Mouse (Mus musculus) olfactory bulb, adult 2 months (tissue): ENCODE measurements around the gene Phkg2.

Source experiments
- CTCF ChIP-seq: fragments of 200-500 bp; IDR thresholded peaks from 2 replicates; pipeline ENCODE4 v1.5.1; 2012; ENCODE audit warnings: low read depth, mild to moderate bottlenecking, low read length, moderate library complexity; ENCODE audit not compliant: insufficient read depth
- POLR2A ChIP-seq: fragments of 200-500 bp; IDR thresholded peaks from 2 replicates; pipeline ENCODE4 v1.6.1; 2012; ENCODE audit warnings: mild to moderate bottlenecking, low read depth, low read length, moderate library complexity; ENCODE audit not compliant: insufficient read depth

DNA sequence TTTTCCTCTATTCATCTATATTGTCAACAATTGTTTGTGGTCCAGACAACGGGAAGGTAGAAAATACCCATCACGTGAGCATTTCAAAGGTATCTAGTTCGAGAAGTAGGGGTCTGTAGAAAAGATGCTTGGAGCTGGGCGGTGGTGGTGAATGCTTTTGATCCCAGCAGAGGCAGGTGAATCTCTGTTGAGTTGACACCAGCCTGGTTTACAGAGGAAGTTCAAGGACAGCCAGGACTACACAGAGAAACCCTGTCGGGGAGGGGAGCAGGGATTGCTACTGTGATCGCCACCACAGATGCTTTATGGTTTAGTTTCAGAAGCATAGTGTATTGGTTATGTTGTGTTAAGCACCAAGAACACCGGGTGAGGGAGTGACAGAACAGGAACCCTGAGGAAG, 975 bp downstream of the Phkg2 start:
- TF ChIP-seq CTCF = no peak
- TF ChIP-seq POLR2A = no peak
